ENCODE assay signal across 29 mouse cellular contexts in genomic region chr1:146528572-146528971, GRCm38 (mm10). TPM values are rescaled to one million over a fixed set of nuclear protein-coding genes. Genes with fewer than 3 reads are reported as not detected.
DNase-seq lines count a peak whose midpoint lies in the region; ATAC-seq and TF ChIP-seq lines count a peak whose summit lies in the region.
"Had no signal": no experiment of that assay in that cellular context is flagged by ENCODE, and none has a peak within 500 bp of the region (broad histone marks: within the 10 kb centered on the region; RNA-seq: fewer than 3 reads in every experiment).

No protein-coding gene starts in this region.

- intact Hi-C loops in heart, adult 2 months (cut with DNase I): no loop called here

- H3K27ac ChIP-seq in ES-E14 (ENCODE audit: insufficient read depth, low read depth, low read length, poor library complexity, severe bottlenecking): no peak overlapping the region
- H3K27ac ChIP-seq in heart, adult 2 months: no peak overlapping the region
- H3K27ac ChIP-seq in forebrain, embryonic 14.5 days (ENCODE audit: low read depth, low read length): no peak overlapping the region
- H3K27ac ChIP-seq: embryonic facial prominence, embryonic 12.5 days; embryonic facial prominence, embryonic 15.5 days; forebrain, embryonic 15.5 days; hindbrain, embryonic 10.5 days; hindbrain, embryonic 13.5 days had no signal

- H3K79me2 ChIP-seq in heart, adult 2 months (replicated peaks; ENCODE audit: control insufficient read depth, insufficient read depth, low read length): no peaks in the 10 kb centered on the region

- H3K4me3 ChIP-seq in ES-E14 (ENCODE audit: insufficient read depth in 1 of 2, low read depth in 1 of 2, low read length in 2 of 2, poor library complexity in 1 of 2, severe bottlenecking in 1 of 2): no peak overlapping the region
- no peak overlapping the region for H3K4me3 ChIP-seq in heart, adult 2 months
- no peak overlapping the region for H3K4me3 ChIP-seq in forebrain, embryonic 14.5 days (ENCODE audit: low read depth, low read length)
- H3K4me3 ChIP-seq: embryonic facial prominence, embryonic 12.5 days; embryonic facial prominence, embryonic 15.5 days; forebrain, embryonic 15.5 days; hindbrain, embryonic 10.5 days; hindbrain, embryonic 13.5 days had no signal

- TF ChIP-seq CTCF in heart, adult 2 months (IDR thresholded peaks at IDR 0.05): no peak

- H3K4me2 ChIP-seq in forebrain, embryonic 14.5 days (ENCODE audit: low read length): no peak overlapping the region
- H3K4me2 ChIP-seq: embryonic facial prominence, embryonic 12.5 days; embryonic facial prominence, embryonic 15.5 days; forebrain, embryonic 15.5 days; heart, embryonic 11.5 days; hindbrain, embryonic 13.5 days had no signal

- no peaks in the 10 kb centered on the region for H3K9me3 ChIP-seq in ES-E14 (ENCODE audit: control insufficient read depth, insufficient read depth, low read depth, low read length)
- no peaks in the 10 kb centered on the region for H3K9me3 ChIP-seq in forebrain, embryonic 14.5 days (replicated peaks; ENCODE audit: control insufficient read depth, low read length)
- H3K9me3 ChIP-seq: embryonic facial prominence, embryonic 12.5 days; embryonic facial prominence, embryonic 15.5 days; forebrain, embryonic 15.5 days; hindbrain, embryonic 10.5 days; hindbrain, embryonic 13.5 days had no signal

- DNase-seq in 3T3-L1 (ENCODE audit: low read depth, low spot score) (peak; percentile 45), 416B (ENCODE audit: low read depth) (peak; percentile 67), ES-E14 (ENCODE audit: low read depth, low spot score) (peak; percentile 26), MEL-GATA-1-ER (ENCODE audit: extremely low read depth, low read depth) (peak; percentile 50)
- no peak for DNase-seq in heart, adult 2 months
- no peak for DNase-seq in cerebellum, adult 11 months
- no peak for DNase-seq in forebrain, embryonic 14.5 days (ENCODE audit: low spot score)
- DNase-seq: adrenal gland, postnatal 10 days; B cell, adult 2 months; cerebellum, adult 2 months; cerebellum, adult 9-11 months; cerebellum, postnatal 25 days; gastrocnemius, postnatal 10 days; gastrocnemius, postnatal 36 days; heart, postnatal 36 days; kidney, adult 18-20 months had no signal

- no peak for ATAC-seq in CD4-positive, CD25-positive, alpha-beta regulatory T cell, adult 4 months
- no peak for ATAC-seq in forebrain, embryonic 14.5 days
- ATAC-seq: forebrain, embryonic 15.5 days; hindbrain, embryonic 16.5 days; intestine, embryonic 16.5 days had no signal

- TF ChIP-seq POLR2A in heart, adult 2 months (IDR thresholded peaks at IDR 0.05; ENCODE audit: insufficient read depth, low read depth, low read length): no peak

- H3K27me3 ChIP-seq in heart, adult 2 months (ENCODE audit: control insufficient read depth, insufficient read depth, low read length): no peaks in the 10 kb centered on the region
- H3K27me3 ChIP-seq in forebrain, embryonic 14.5 days (replicated peaks; ENCODE audit: control insufficient read depth, insufficient read depth, low read length): no peaks in the 10 kb centered on the region
- H3K27me3 ChIP-seq: embryonic facial prominence, embryonic 12.5 days; embryonic facial prominence, embryonic 15.5 days; forebrain, embryonic 15.5 days; hindbrain, embryonic 13.5 days had no signal

- no peaks in the 10 kb centered on the region for H3K36me3 ChIP-seq in ES-E14 (ENCODE audit: control insufficient read depth, insufficient read depth, low read length, poor library complexity, severe bottlenecking)
- no peaks in the 10 kb centered on the region for H3K36me3 ChIP-seq in heart, adult 2 months (ENCODE audit: control insufficient read depth, insufficient read depth, low read length)
- H3K36me3 ChIP-seq in forebrain, embryonic 14.5 days (ENCODE audit: control insufficient read depth, insufficient read depth, low read length): no peaks in the 10 kb centered on the region
- H3K36me3 ChIP-seq: embryonic facial prominence, embryonic 12.5 days; embryonic facial prominence, embryonic 15.5 days; forebrain, embryonic 15.5 days; hindbrain, embryonic 10.5 days; hindbrain, embryonic 13.5 days had no signal

- in situ Hi-C loops in ES-E14 (cut with MboI; ENCODE audit: low sequenced_read_pairs in 2 of 2, unreplicated experiment in 2 of 2): no loop called here

- H3K9ac ChIP-seq in ES-E14 (ENCODE audit: insufficient read depth, low read depth, low read length, poor library complexity, severe bottlenecking): no peak overlapping the region
- no peak overlapping the region for H3K9ac ChIP-seq in heart, adult 2 months (ENCODE audit: low read depth, low read length)
- no peak overlapping the region for H3K9ac ChIP-seq in forebrain, embryonic 14.5 days (ENCODE audit: low read length)
- H3K9ac ChIP-seq: embryonic facial prominence, embryonic 12.5 days; embryonic facial prominence, embryonic 15.5 days; forebrain, embryonic 15.5 days; hindbrain, embryonic 13.5 days had no signal

- no peaks in the 10 kb centered on the region for H3K4me1 ChIP-seq in ES-E14 (ENCODE audit: control insufficient read depth in 2 of 2, insufficient read depth in 2 of 2, low read length in 2 of 2, poor library complexity in 1 of 2)
- no peaks in the 10 kb centered on the region for H3K4me1 ChIP-seq in heart, adult 2 months (ENCODE audit: control insufficient read depth, insufficient read depth, low read length)
- H3K4me1 ChIP-seq in forebrain, embryonic 14.5 days (ENCODE audit: control insufficient read depth, insufficient read depth, low read length): no peaks in the 10 kb centered on the region
- H3K4me1 ChIP-seq: embryonic facial prominence, embryonic 12.5 days; embryonic facial prominence, embryonic 15.5 days; forebrain, embryonic 15.5 days; hindbrain, embryonic 10.5 days; hindbrain, embryonic 13.5 days had no signal

- TF ChIP-seq EP300 in heart, adult 2 months (IDR thresholded peaks at IDR 0.05; ENCODE audit: insufficient read depth, low read depth, low read length): no peak

TF ChIP-seq in ES-E14, 5 proteins besides CTCF, POLR2A, EP300 and RAD21:
- no peak for TF ChIP-seq MAFK (IDR thresholded peaks at IDR 0.05; ENCODE audit: insufficient read depth, low read depth, low read length)
- 0 out of 2 replicates have a peak, but pooled peaks have one; percentile 21 for TF ChIP-seq ZC3H11A (IDR thresholded peaks at IDR 0.05; ENCODE audit: borderline replicate concordance, low read depth, low read length)

RNA-seq across cellular contexts. Expression of gene Brinp3, which starts 34.0 kb away (rescaled TPM):
- 0.09 and 0.42 TPM in 2 replicates for total RNA-seq in ES-E14 (2012; rRNA removed)
- not detected for total RNA-seq in heart, adult 2 months (2021)
- not detected in 2 replicates for polyA plus RNA-seq in heart, adult 2 months (2012; rRNA removed)
- polyA plus RNA-seq in CD4-positive, CD25-positive, alpha-beta regulatory T cell, adult 4 months (2017; shearing (Covaris generic)): not detected
- 8.1 and 13.1 TPM in 2 replicates for polyA plus RNA-seq in forebrain, embryonic 14.5 days (2014; fragmentation: Nextera tagmentation; extraction: Ambion mirVana)
- total RNA-seq: adrenal gland, adult 18-20 months; common myeloid progenitor, adult 5-6 weeks; gastrocnemius, adult 18-20 months; gastrocnemius, postnatal 36 days; granulocyte monocyte progenitor cell, adult 5-6 weeks; heart, postnatal 36 days had no signal

Comparison
In these comparisons a context has a peak if more than half of its experiments do, and no peak if none do; other contexts are left out.
1. DNase-seq: peak in 3T3-L1 (single experiment), 416B (single experiment), ES-E14 (single experiment) and MEL-GATA-1-ER (single experiment); none in heart, adult 2 months (0 of 2), cerebellum, adult 11 months (single experiment) and forebrain, embryonic 14.5 days (single experiment).